Mouse (Mus musculus) midbrain, embryonic 11.5 days (tissue): ENCODE measurements at regions not wholly inside any gene's neighbourhood (a gene's known extent, or its start where the extent isn't known, plus 50 kb on each side); places are given as distances from the start of the nearest gene placed in this dataset. TPM values are rescaled to one million over a fixed set of nuclear protein-coding genes. Genes with fewer than 3 reads are reported as not detected.

Experiments used
- ATAC-seq: fragments of 200-750 bp; cut with Nextera tagmentation; 2 replicates; pipeline ENCODE4 v1.8.0; 2017; ENCODE audit warnings: moderate TSS enrichment, moderate library complexity; ENCODE audit not compliant: low FRiP score
- DNase-seq: peaks from one replicate; pipeline ENCODE4 v3.0.0; 2015; ENCODE audit warnings: low spot score; ENCODE audit errors: missing footprints
- H3K27ac ChIP-seq: fragments of 300-500 bp; sonication (generic); 2 replicates; pipeline ENCODE4 v1.5.1; 2014; ENCODE audit warnings: low read depth, low read length
- H3K27me3 ChIP-seq: fragments of 300-500 bp; sonication (generic); 2 replicates; pipeline ENCODE4 v1.6.1; 2014; ENCODE audit warnings: mild to moderate bottlenecking, low read length, moderate library complexity, mixed read lengths; ENCODE audit not compliant: control insufficient read depth, insufficient read depth
- H3K36me3 ChIP-seq: fragments of 300-500 bp; sonication (generic); 2 replicates; pipeline ENCODE4 v1.6.1; 2014; ENCODE audit warnings: mild to moderate bottlenecking, low read length, moderate library complexity, mixed read lengths; ENCODE audit not compliant: control insufficient read depth, insufficient read depth
- H3K4me1 ChIP-seq: fragments of 300-500 bp; sonication (generic); 2 replicates; pipeline ENCODE4 v1.6.1; 2014; ENCODE audit warnings: low read length; ENCODE audit not compliant: control insufficient read depth, insufficient read depth
- H3K4me2 ChIP-seq: fragments of 300-500 bp; sonication (generic); 2 replicates; pipeline ENCODE4 v1.6.1; 2014; ENCODE audit warnings: mild to moderate bottlenecking, moderate library complexity
- H3K4me3 ChIP-seq: fragments of 300-500 bp; sonication (generic); 2 replicates; pipeline ENCODE4 v1.5.1; 2014; ENCODE audit warnings: low read depth, low read length
- H3K9ac ChIP-seq: fragments of 300-500 bp; sonication (generic); 2 replicates; pipeline ENCODE4 v1.6.1; 2014; ENCODE audit warnings: low read length
- H3K9me3 ChIP-seq: fragments of 300-500 bp; sonication (generic); 2 replicates; pipeline ENCODE4 v1.6.1; 2016; ENCODE audit warnings: low read length; ENCODE audit not compliant: control insufficient read depth
- WGBS: fragments of 180-500 bp; shearing (Covaris S2); extraction: QIAGEN DNeasy Blood & Tissue Kit; methylation state at CpG from one replicate; pipeline ENCODE4 v1.1.7; 2014; 5-methylcytosine and 5-hydroxymethylcytosine counted together
- microRNA-seq: library from miRNA; unstranded; fragments of <30 nt; microRNA quantifications from one replicate; pipeline ENCODE4, GENCODE M21; 2017

- Histone ChIP-seq H3K4me3 (no peak overlapping the region), H3K36me3 (no peaks in the 10 kb centered on the region), H3K27me3 (no peaks in the 10 kb centered on the region), H3K27ac (no peak overlapping the region), H3K9me3 (no peaks in the 10 kb centered on the region), H3K4me2 (no peak overlapping the region), H3K9ac (no peak overlapping the region), H3K4me1 (no peaks in the 10 kb centered on the region)
- 79% methylated on average over 7 of the region's 7 CpGs for WGBS
- ATAC-seq (no peak), DNase-seq (no peak)
Measured at GRCm38 (mm10) chr3:134178491-134179054, 57.7 kb upstream of the Cxxc4 start.

GRCm38 (mm10) chr3:134184042-134184441, 52.2 kb upstream of the Cxxc4 start:
- no peak for ATAC-seq
- no peak overlapping the region for H3K9ac ChIP-seq
- H3K36me3 ChIP-seq = no peaks in the 10 kb centered on the region
- H3K27ac ChIP-seq = no peak overlapping the region
- no peaks in the 10 kb centered on the region for H3K9me3 ChIP-seq
- WGBS = 93% methylated on average over 4 of the region's 4 CpGs
- H3K4me1 ChIP-seq = no peaks in the 10 kb centered on the region
- no peak for DNase-seq
- H3K4me2 ChIP-seq = no peak overlapping the region
- no peak overlapping the region for H3K4me3 ChIP-seq
- H3K27me3 ChIP-seq = no peaks in the 10 kb centered on the region

Small RNA genes in the stretch of these regions (microRNA-seq; reads per million reads assigned to microRNA genes)
- gene Gm44361 = not detected
